Mouse (Mus musculus) cerebellum, adult 11-12 months (tissue): ENCODE results near the gene Cplx1.

ENCODE experiments used
- DNase-seq: peaks from one replicate; pipeline ENCODE4 v3.0.0; 2022

Gene Cplx1

DNA sequence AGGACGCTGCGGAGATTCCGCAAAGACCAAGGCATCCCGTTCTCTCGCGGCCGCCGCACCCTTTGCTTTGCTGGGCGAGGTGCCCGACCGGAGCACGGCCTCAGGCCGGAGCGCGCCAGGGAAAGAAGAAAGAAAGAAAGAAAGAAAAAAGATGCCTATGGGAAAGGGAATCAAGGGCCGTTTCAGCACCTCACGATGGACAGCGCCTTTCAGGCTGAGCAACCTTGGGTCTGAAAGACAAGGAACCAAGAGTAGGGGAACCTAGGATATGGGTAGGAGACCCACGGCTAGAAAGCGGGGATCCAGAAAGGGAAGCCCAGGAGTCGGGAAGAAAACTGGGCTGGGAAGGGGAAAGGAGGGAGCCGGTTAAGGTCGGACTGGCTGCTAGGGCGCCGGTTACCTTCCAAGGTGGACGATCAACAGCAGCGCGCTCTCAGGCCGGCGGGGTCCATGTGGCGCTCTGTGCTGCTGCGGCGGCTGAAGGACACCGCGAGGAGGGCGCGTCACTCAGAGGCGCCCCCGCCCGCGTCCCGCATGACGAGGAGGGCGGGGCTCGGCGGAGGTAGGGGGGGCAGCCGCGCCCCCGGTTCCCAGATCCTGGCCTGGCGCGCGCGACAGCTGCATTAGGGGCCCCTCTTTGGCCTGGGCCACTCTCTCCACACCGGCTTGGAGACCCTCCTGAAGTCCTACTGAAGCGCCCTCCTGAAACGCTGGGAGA lies at the start of gene Cplx1:
Cplx1 (minus strand) TSS at position 536 of the 718 bp plus-strand sequence.
- peak; percentile 85 for DNase-seq

DNA sequence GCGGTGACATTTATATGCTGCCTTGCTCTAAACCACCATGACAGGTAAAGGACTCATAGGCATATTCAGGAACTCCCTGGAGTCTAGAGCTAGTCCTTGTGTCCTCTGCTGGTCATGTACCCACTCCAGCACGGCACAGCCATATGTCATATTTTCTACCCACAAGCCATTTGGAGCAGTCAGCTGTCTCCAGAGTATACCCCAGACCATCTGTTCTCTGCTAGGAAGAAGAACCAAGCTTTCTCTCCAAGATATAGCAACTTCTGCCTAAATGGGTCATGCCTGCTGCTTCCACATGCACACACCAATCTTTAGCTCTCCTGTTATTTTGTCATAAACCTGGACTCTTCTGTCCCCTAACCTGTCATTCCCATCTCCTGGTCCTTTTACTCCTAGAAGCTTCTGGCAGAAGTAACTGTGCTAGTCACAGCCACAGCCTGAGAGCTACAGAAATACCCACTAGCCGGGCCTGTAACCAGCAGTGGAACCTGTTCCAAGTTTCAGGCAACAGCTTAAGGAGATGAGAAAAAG lies 31.6 kb upstream of the Cplx1 start:
- peak; percentile 81 for DNase-seq

DNA sequence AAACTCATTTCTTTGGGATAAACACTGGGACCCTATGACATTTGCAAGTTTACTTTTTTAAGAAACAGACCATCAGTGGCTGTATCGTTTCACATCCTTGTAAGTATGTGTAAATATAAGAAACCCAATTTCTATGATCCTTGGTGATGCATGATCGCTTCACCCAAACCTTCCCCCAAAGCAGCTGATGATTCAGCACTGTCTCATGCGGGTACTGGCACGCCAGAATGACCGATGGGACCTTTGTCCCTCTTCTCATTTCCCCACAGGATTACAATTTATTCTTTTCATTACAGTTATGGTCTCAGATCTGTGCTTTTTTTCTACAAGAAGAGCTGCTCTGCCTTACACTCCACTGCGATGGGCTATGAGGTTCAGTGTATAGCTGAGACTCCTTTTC lies 23.2 kb upstream of the Cplx1 start:
- no peak for DNase-seq

DNA sequence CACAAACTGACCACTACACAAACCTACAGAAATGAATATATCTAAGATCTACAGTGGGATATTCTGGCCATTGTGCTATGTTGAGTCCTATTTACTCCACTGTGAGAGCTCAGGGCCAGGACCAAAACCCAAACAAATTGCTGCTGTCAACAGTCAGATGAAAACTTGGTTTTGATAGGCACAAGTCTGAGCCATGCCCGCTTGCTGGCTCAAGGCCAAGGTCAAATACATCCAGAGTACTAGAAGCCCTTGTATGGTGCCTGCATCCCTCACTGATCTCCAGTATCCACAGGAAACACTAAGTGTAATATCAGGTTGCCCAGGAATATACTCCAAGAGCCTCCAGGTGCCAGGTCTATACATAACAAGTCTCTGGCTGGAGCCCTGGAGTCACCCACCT lies 21.2 kb upstream of the Cplx1 start:
- DNase-seq: no peak

DNA sequence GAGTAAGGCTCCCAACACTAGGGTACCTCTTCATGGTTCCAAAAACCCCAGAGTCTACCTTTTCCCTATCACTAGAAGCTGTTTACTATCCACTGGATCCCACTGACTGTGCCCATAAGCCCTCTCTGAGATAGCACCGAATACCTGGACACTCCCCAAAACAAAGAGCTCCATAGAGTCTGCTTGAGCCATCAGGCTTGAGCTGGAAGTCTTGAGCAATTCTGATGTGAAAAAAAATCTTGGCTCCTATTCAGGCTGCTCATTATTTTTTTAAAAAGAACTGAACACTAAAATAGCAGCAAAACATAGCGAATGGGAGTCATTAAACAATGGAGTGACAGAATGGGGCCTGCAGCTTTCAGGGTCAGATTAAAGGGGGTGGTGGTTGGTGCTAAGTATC lies 17.3 kb upstream of the Cplx1 start:
- no peak for DNase-seq

DNA sequence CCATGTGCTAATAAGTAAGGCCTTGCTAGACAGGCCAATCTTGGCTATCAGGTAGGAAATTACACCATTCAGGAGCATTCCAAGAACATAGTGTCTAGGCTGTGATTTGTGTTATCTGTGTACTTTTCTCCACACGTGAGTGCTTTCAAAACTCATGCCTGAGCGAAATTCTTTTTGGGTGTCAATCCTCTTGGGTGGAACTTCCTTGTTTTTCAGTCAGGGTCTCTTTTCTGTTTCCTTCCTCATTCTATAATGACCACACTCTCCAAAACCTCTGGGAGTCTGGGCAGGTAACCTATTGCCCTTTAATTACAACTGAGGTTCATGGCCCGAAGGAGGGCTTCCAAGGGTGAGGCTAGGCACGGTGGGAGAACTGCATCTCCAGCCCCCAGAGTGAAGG lies 16.7 kb upstream of the Cplx1 start:
- no peak for DNase-seq

DNA sequence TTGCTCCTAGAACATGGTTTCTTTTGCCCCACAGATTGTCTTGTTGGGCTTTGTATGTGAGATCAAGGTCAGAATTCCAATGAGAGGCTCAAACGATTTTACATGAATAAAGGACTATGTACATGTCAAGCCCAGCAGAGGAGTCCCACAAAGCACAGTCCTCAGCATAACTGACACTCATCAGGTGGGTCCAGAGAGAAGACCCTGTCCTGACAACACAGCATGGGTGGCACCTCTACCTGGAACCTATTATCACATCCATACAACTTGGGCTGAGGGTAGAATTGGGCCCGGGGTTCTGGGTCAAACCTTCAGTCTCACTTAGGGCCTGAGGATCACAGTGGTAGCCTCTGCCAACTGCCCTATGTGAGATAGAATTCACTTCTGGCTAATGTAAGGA lies 15.6 kb upstream of the Cplx1 start:
- DNase-seq: no peak

DNA sequence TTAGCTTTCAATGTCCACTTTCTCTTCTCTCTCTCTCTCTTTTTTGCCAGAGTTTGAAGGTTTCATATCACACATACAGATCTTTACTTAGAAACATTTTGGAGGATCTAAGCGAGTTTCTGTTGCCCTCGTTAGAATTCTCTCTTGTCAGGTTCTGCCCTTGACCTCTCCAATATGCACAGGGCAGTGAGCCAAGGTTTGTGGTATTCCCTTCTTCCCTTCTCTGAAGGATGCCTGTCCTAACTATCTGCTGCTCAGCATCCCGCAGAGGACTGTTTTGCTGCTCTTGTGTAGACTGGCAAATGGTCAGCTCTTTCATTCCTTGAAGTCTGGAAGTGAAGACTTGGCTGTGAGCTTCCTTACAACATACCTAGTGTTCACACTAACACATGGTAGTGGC lies 14.5 kb upstream of the Cplx1 start:
- no peak for DNase-seq

DNA sequence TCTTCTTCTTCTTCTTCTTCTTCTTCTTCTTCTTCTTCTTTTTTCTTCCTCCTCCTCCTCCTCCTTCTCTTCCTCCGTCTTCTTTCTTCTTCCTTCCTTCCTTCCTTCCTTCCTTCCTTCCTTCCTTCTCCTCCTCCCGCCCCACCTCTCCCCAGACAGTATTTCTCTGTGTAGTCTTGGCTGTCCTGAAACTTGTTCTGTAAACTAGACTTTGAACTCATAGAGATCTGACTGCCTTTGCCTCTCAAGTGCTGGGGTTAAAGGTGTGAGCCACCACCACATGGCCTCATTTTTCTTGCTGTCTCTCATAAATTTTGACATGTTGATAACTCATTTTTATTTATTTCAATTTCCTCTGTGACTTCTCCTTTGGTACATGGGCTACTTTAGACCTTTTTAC lies 12.7 kb upstream of the Cplx1 start:
- DNase-seq: no peak

DNA sequence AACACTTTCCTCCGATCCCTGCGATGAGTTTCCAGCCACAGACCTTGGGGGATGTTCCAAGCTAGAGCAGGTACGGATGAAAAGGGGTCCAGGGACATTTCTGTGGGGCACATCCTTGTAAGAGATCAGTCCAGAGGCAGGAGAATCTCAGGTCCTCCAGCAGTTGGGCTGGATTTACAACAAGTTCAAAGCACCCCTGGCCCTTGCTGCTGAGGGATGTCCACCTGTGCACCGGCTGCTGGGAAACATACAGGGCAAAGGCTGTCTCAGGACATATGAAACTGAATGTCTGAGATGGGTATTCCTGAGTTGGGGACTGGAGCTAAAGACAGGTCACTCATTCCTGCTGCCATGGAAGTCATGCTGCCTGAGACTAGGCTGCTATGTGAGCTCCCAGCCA lies 7.2 kb upstream of the Cplx1 start:
- no peak for DNase-seq

DNA sequence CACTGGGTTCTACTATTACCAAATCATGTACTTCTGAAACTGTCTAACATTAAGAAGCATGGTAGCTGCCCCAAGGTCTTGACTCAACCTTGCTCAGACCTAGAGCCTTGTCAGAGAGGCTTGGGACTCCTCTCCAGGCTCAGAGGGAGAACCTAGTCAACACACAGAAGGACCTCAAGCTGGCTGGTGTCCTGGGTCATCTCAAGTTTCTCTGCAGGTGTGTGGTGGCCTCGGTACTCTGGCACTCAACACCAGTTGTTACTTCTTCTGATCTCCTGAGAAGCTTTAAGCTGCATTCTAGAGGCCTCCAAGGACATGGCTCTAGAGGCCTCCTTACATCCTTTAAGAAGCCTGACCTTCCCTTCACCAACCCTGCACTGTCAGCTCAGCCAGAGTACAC lies 4.2 kb upstream of the Cplx1 start:
- DNase-seq: no peak

DNA sequence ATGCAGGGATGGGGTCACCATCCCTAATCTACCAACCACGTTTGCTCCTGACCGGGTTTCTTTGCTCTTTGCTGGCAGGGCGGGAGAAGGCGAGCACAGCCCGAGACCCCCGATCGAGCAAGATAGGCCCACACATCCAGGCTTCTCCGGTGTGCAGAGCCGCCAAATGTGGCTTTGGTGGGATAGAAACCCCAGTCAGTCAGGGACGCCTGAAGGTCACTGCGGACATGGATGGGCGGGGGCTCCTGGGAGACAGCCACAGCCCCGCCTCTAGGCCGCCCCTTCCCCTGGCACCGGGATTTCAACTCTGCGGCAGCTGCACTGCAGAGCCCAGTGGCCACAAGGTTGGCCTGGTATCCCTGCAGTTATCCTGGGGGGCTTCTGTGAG lies 377 bp upstream of the Cplx1 start:
- no peak for DNase-seq

DNA sequence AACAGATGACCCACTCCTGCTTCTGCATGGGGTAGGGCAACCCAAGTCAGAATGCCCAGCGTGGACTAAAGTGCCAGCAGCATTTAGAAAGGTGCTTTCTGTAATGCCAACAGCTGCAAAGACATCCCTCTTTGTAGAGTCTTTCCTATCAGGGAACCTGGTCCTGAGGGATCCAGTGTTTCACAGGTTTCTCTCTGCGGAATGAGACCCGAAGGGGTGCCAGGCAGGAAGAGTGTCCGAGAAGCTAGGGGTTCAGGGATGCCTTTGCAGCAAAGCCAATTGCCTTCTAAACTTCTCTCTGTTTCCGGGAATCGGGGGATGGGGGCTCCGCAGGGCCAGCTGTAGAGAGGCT lies 711 bp downstream of the Cplx1 start:
- DNase-seq: peak; percentile 33

DNA sequence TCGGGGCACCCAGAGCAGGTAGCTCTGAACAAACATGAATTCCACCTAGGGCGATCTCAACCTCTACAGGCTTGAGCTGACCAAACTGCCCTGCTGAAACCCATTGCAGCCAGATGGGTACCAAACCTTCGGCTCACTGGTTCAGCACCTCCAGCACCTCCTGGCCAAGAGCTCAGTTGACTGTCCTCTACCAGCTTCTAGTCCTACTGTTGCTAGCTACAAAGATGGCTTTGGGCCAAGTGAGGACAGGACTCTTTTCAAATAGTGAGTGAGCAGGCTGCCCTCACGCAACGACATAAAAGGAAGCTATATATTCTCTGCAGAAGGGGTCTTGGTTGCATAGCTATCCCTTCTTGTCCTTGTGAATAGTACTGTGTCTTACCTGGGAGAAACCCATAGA lies 2.2 kb downstream of the Cplx1 start:
- DNase-seq: peak; percentile 42

DNA sequence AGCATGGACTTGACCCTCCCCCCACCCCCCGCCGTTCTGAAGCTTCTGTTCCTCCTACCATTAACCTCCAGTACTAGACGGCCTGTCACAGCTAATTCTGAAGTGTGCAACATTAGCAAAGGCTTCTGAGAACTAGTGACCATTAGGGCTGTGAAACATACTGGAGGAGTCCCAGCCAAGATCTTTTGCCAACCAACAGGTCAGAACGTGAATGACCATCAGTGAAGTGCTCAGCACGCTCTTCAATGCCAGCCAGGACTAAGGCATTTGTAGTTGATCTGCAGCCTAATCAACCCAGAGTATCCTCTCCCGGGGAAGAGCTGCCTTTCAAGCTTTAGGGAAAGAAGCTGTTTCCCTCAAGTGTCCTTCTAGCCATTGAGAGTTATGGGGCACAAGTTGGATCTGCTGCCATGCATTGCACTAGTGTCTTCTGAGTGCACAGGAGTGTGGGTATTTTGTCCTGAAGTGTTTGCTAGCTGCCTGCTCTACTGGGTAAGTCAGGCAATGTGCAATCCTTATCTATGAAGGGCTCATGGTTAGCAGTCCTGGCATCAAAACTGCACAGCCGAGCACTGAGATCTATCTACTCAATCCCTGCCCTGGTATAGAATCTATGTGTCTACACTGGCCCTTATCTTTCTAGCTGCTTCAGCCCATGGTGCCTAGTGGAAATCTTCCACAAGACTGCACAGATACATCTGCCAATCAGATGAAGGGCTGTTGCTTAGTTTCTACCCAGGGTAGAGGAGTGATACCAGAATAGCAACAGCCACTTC lies 6.1 kb downstream of the Cplx1 start:
- no peak for DNase-seq

DNA sequence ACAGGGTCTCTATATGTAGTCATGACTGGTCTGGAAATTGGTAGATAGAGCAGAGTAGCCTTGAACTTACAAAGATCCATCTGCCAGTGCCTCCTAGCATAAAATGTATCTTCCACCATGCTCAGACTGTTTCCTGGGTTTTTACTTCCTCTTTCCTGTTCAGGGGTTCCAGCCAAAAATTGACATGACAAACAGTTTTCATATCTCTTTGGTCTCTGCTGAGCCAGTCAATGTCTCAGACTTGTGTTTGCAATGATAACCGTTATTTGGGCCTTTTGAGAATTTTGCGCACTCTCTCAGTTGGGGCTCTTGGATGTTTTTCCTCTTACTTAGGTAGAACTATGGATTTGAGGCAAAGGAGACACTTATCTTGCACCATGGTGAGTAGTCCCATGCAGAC lies 15.6 kb downstream of the Cplx1 start:
- DNase-seq: no peak

DNA sequence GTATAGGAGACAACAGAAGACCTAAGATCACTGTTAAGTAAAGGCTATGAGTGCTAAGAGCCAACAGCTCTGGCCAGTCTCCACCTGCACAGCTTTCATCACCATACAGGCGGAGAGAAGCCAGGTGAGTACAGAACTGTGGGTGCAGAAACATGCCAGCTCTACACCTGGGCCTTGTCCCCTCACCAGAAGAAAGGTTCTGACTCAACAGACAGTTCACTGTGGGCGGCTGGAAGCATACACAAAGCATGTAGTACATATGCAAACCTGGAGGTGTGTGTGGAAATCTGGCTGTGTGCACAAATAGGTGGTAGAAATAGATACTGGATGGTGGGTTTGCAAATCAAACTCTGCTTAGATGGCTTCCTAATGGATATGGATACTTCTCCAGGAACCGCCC lies 27.2 kb downstream of the Cplx1 start:
- DNase-seq: no peak

DNA sequence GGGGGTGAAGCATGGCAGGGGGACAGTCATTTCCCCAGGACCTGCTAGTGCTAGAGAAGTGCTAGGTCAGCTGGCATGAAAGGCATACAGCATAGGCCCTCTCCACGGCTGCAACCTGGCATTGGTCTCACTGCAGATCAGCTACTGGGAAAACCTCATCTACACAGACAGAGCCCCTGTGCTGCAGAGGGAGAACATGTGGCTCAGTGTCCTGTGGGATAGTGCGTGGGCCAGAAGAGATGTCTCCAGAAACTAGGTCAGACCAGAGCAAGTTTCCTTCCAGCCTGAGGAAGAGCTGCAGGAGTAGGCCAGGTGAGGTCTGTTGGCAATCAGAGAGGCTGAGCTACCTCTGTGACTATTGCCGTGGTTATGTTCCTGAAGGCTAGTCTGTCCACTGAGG lies 27.9 kb downstream of the Cplx1 start:
- DNase-seq: no peak

DNA sequence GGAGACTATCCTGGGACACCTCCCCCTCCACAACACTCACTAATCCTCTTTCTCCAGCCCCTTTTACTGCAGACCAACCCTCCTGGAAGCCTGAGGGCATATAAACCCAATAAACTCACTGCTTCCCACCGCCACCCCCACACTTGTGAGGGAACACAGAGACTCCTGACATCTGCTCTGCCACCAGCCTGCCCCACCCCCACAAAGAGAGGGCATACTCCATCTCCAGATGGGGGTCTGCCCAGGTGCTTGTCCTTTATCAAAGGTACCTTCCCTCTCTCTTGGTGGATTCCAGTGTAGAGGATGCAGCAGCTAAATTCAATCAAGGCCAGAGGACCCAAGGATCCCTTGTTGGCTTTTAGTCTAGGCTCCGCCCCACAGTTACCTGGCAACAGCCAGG lies 28.8 kb downstream of the Cplx1 start:
- no peak for DNase-seq

DNA sequence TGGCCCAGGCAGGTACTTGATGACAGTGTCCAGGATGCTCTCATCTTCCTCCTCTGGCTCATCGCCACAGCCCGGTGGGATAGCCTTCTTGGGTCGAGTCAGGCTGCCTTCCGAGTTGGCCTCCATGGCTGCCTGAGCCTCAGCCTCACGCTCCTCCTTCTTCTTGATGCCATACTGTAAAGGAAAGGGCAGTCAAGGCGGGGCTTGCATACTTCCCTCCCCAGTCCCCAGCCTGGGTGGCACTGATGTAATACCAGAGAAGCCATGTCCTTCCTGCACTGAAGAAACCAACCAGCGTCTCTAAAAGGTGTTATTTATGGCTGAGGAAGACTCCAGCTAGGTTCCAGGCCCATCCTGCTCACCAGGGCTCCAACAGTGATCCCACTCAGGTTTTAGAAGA lies 29.7 kb downstream of the Cplx1 start:
- DNase-seq: no peak

DNA sequence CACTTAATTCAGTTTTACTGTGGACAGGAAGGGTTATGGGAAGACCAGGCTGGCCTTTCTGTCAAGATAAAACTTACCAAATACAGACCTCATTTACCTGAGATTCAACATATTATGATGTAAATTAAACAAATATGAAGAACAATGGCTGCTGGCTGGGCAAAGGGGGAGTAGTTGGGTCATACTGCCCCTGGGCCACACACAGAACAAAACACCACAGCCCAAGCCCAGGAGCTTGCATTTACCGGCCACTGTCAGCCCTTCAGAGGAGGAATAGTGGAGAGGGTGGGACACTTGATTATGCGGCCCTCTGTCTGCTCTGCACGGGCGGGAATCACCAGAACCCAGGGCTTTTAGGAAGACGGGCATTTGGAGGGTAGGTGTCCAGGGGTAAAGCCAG lies 30.9 kb downstream of the Cplx1 start:
- no peak for DNase-seq

DNA sequence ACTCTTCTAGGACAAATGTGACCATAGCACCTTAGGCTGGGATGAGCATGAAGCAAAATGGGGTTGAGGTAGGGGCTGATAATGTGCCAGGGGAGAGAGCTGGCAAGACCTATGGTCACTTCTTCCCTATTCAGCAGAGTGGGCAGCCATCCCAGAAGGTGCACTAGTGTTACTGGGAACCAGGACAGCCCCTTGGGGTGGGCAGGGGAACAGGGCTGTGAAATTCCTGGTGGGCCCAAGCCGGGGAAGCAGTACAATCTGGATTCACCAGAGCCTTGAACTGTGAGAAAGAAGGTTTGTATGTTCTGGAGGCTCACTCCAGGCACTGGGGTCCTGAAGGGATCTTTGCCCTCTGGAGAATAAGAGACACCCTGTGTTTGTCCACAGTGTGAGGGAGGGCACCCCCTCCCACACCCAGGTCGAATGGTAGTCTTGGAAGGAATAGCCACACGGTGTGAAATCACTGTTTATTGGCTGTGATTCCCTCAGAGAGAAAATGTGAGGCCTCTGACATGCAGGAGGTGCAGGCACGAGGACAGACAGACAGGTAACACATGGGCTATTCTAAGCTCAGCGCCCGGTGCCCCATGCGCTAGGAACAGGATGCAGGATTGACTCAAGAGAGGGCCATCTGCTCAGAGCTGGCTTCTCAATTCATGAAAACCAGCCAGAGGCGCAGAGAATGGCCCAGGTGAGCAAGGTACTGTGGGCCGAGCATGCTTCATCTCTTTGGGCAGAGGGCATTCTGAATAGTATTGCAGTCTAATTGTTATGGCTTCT lies 31.5 kb downstream of the Cplx1 start:
- peak; percentile 81 for DNase-seq

DNA sequence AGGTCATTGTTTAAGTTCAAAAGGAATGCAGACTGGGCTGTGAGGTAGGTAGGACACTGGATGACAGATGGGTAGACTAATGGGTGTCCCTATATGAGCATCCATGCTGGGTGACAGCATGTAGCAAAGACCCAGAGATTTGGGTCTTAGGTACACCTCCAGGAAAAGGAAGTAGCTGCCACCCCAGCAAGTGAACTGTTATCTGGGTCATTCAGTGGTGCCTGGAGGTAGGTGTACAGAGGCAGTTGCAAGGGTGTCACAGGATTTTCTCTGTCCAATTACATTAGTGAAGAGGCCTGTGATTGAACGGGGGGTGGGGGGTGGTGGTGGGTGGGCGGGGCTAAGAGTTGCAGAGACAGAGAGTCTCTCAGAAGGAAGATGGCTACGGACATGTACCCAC lies 33.2 kb downstream of the Cplx1 start:
- no peak for DNase-seq
